Mouse (Mus musculus) lung, embryonic 15.5 days (tissue): ENCODE data around the gene Olfr981. TPM values are rescaled to one million over a fixed set of nuclear protein-coding genes. Genes with fewer than 3 reads are reported as not detected.
"Not testable (repeated sequence)": the region's sequence is repeated elsewhere in the genome, so short reads cannot be mapped to it uniquely, and the experiment has no call there.

Experiments
- ATAC-seq: fragments of 200-750 bp; cut with Nextera tagmentation; 2 replicates; pipeline ENCODE4 v1.8.0; 2017; ENCODE audit warnings: moderate number of reproducible peaks, borderline replicate concordance; ENCODE audit not compliant: low FRiP score, low TSS enrichment; ENCODE audit errors: extremely low read depth
- H3K27ac ChIP-seq: fragments of 300-500 bp; sonication (generic); 2 replicates; pipeline ENCODE4 v1.5.1; 2015; ENCODE audit warnings: moderate library complexity, mild to moderate bottlenecking, inconsistent platforms
- H3K27me3 ChIP-seq: fragments of 300-500 bp; sonication (generic); 2 replicates; pipeline ENCODE4 v1.6.1; 2015; ENCODE audit warnings: inconsistent platforms
- H3K36me3 ChIP-seq: fragments of 300-500 bp; sonication (generic); 2 replicates; pipeline ENCODE4 v1.6.1; 2015; ENCODE audit warnings: inconsistent platforms
- H3K4me1 ChIP-seq: fragments of 300-500 bp; sonication (generic); 2 replicates; pipeline ENCODE4 v1.6.1; 2015; ENCODE audit warnings: inconsistent platforms
- H3K4me2 ChIP-seq: fragments of 300-500 bp; sonication (generic); 2 replicates; pipeline ENCODE4 v1.6.1; 2015; ENCODE audit warnings: inconsistent platforms, mild to moderate bottlenecking, moderate library complexity
- H3K4me3 ChIP-seq: fragments of 300-500 bp; sonication (generic); 2 replicates; pipeline ENCODE4 v1.5.1; 2015; ENCODE audit warnings: mild to moderate bottlenecking, inconsistent platforms
- H3K9ac ChIP-seq: fragments of 300-500 bp; sonication (generic); 2 replicates; pipeline ENCODE4 v1.6.1; 2015; ENCODE audit warnings: inconsistent platforms
- H3K9me3 ChIP-seq: fragments of 300-500 bp; sonication (generic); 2 replicates; pipeline ENCODE4 v1.6.1; 2016; ENCODE audit warnings: inconsistent platforms
- WGBS: fragments of 180-500 bp; shearing (Covaris S2); methylation state at CpG from one replicate; pipeline ENCODE4 v1.1.7; 2015; 5-methylcytosine and 5-hydroxymethylcytosine counted together
- polyA plus RNA-seq: library from polyadenylated mRNA; unstranded; fragments of >200 nt; fragmentation: Nextera tagmentation; extraction: Ambion mirVana; gene quantifications from 2 replicates; pipeline ENCODE4 v1.2.1, GENCODE M21; 2015

Gene Olfr981
- not detected in 2 replicates for polyA plus RNA-seq

DNA sequence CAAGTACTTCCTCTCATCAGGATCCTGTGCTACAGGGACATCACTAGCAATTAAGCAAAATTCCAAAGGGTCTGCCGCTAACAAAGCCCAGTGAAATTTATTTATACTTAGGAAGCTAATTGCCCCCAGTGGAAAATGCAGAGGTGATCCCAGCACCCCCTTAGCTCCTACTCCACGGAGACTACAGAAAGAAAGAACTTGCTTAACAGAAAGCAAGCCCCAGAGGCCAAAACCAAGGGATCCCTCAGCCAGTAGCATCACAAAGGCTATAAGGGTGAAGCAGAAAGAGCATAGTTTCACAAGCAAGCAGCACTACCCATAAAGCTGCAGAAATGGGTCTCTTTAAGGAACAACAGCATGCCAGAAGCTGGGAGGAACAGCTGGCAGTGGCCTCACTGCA lies at the start of gene Olfr981:
Gene Olfr981 (plus strand): TSS at position 301 of the 400 bp plus-strand sequence.
- no peak for ATAC-seq

DNA sequence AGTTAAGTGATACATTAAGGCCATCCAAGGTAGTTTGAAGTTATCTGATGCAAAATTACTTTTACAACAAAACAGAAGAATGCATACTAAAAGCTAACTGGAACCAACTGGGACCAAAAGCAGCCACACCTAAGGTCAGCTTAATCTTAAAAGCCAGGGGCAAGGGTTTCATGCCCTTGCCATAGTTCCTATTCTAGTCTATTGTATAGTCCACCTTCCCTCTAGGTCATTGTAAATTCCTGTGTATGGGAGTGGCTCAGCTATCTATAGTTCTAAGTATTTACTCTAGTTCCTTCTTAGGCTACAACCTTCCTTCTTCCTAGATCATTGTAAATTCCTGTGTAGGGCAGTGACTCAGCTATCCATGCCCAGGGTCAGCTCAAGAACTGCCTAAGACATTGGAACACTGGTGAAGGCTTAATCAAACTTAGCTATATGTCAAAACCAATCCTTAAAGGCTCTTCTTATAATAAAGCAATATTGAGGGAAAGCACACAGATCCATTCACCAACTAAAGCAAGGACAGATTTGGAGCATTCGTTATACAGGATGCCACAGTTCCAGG lies 44.6 kb upstream of the Olfr981 start:
- not testable (repeated sequence) for H3K27ac ChIP-seq, H3K4me3 ChIP-seq, H3K9ac ChIP-seq, H3K4me2 ChIP-seq, H3K27me3 ChIP-seq, H3K36me3 ChIP-seq, H3K9me3 ChIP-seq, ATAC-seq, H3K4me1 ChIP-seq
- 67% methylated on average over 1 of the region's 1 CpGs for WGBS

More for the DNA sequence above, at the start of gene Olfr981:
- no peaks in the 10 kb centered on the region for H3K36me3 ChIP-seq
- no peak within 1 kb of the TSS for H3K4me2 ChIP-seq
- 65% methylated on average over 2 of the region's 2 CpGs for WGBS
- H3K4me3 ChIP-seq, result no peak within 1 kb of the TSS
- no peaks in the 10 kb centered on the region for H3K4me1 ChIP-seq
- no peaks in the 10 kb centered on the region for H3K9me3 ChIP-seq
- H3K27ac ChIP-seq, result no peak within 1 kb of the TSS
- no peak within 1 kb of the TSS for H3K9ac ChIP-seq
- no peaks in the 10 kb centered on the region for H3K27me3 ChIP-seq

DNA sequence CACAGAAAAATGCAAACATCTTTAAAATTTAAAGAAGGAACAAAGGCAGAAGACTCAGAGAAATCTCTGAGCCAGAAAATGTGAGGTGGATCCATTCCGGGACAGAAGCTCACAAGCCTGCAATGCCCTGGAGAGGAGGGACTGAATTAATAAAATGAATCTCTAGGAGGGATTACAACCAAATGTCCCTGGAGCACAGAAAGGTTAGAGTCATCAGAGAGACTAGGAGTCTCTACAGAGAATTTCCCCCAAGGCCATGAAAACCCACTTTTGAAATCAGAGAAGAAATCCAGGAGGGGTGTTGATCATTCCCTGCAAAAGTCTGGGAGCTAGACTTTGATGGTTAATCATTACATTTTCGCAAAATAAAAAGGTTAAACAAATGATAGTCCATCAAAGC lies 29.5 kb upstream of the Olfr981 start, which contains the start of gene Olfr978:
Gene Olfr978 (plus strand): TSS at position 301 of the 400 bp plus-strand sequence.
- Histone ChIP-seq H3K4me2 (no peak within 1 kb of the TSS), H3K9me3 (no peaks in the 10 kb centered on the region), H3K36me3 (no peaks in the 10 kb centered on the region), H3K27me3 (no peaks in the 10 kb centered on the region), H3K4me3 (no peak within 1 kb of the TSS), H3K27ac (no peak within 1 kb of the TSS), H3K4me1 (no peaks in the 10 kb centered on the region), H3K9ac (no peak within 1 kb of the TSS)
- WGBS, result 84% methylated on average over 2 of the region's 2 CpGs
- ATAC-seq, result no peak

DNA sequence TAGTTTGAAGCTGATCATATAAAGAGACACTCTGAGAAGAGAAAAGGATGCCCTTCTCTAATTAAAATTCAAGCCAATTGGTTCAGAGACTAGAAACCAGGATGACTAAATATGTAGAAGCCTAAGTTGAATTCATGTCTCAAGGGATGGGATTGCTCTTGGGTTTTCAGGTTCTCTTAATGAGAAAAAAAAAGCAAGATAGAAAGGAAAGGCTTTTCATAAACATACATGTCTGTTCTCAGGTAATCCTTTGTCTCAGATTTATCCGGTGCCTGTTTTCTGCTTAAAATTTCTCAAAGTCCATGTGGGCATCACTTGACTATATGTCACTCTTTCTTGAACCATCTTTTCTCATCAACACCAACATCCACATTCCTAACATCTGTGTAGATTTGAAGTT lies 17.9 kb upstream of the Olfr981 start, which contains the start of gene Olfr979:
Gene Olfr979 (minus strand): TSS at position 101 of the 400 bp plus-strand sequence.
- Histone ChIP-seq H3K4me1 (no peaks in the 10 kb centered on the region), H3K27me3 (no peaks in the 10 kb centered on the region), H3K36me3 (no peaks in the 10 kb centered on the region), H3K27ac (no peak within 1 kb of the TSS), H3K9me3 (no peaks in the 10 kb centered on the region), H3K4me3 (no peak within 1 kb of the TSS), H3K9ac (no peak within 1 kb of the TSS), H3K4me2 (no peak within 1 kb of the TSS)
- no peak for ATAC-seq
- 95% methylated on average over 1 of the region's 1 CpGs for WGBS

DNA sequence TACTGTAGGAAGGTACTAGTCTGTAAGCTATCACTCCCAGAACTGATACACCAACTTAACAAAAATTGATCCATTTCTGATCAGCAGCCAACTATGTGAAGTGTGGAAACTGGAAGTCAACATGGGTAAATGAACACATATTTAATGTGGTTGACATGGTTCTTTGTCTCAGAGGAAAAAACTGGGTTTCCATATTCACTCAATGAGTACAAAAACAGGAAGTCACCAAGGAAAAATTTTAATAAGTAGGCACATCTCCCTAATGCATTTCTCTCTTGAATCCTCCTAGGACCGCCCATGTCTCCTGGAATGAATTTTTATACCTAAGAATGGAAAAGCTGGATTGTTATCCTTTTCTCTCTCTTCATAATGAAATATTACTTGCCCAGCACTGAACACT lies 11.8 kb upstream of the Olfr981 start, which contains the start of gene Olfr980:
Gene Olfr980 (minus strand): TSS at position 101 of the 400 bp plus-strand sequence.
- H3K4me2 ChIP-seq, result no peak within 1 kb of the TSS
- 63% methylated on average over 1 of the region's 1 CpGs for WGBS

DNA sequence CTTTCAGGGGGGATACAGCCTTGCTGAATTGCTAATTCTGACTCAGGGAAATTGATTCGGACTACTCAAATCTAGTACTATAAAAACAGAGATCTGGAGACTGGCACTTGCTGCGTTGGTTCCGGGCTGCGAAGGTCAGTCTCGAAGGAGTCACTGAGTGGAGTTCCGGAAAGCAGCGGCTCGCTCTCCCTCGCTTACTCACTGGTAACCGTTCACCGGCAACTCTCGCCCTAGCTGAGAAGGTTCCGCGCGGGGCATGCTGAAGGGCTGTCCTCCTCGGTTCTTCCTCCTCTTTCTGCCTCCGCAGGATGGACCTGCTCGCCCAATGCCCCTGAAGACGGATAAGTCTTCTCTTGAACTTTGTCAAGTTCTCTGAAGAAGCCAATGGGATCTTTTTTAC lies 28.9 kb downstream of the Olfr981 start:
- Histone ChIP-seq H3K4me3 (no peak overlapping the region), H3K27me3 (no peaks in the 10 kb centered on the region), H3K36me3 (no peaks in the 10 kb centered on the region), H3K9me3 (no peaks in the 10 kb centered on the region), H3K27ac (no peak overlapping the region), H3K4me2 (no peak overlapping the region), H3K9ac (no peak overlapping the region), H3K4me1 (no peaks in the 10 kb centered on the region)
- no peak for ATAC-seq
- WGBS, result 91% methylated on average over 19 of the region's 19 CpGs

More for the DNA sequence above, 11.8 kb upstream of the Olfr981 start, which contains the start of gene Olfr980:
- ATAC-seq, result no peak
- H3K4me1 ChIP-seq, result no peaks in the 10 kb centered on the region
- H3K36me3 ChIP-seq, result no peaks in the 10 kb centered on the region
- H3K27me3 ChIP-seq, result no peaks in the 10 kb centered on the region
- H3K9me3 ChIP-seq, result no peaks in the 10 kb centered on the region
- H3K9ac ChIP-seq, result no peak within 1 kb of the TSS
- no peak within 1 kb of the TSS for H3K4me3 ChIP-seq
- H3K27ac ChIP-seq, result no peak within 1 kb of the TSS

DNA sequence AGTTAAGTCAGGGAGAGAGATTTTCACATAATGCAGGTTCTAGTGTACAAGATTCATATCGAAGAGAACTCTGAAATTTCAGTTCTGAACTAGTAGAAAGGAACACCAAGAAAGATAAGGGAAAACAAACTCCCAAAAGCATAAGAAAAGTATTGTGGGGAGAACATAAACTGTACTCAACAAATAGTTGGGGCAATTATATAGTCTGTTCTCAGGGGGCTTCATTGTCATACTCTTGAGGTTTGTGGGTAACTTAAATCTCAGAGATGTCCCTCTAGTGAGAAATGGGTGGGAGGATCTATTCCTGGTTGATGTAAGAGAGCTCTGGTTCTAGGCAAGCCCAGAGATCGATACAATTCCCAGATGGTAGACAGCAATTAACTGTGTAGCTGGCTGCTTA lies 52.3 kb downstream of the Olfr981 start, which contains the start of gene Olfr982:
Gene Olfr982 (plus strand): TSS at position 301 of the 400 bp plus-strand sequence.
- Histone ChIP-seq H3K27ac (no peak within 1 kb of the TSS), H3K4me1 (no peaks in the 10 kb centered on the region), H3K9ac (no peak within 1 kb of the TSS), H3K36me3 (no peaks in the 10 kb centered on the region), H3K4me3 (no peak within 1 kb of the TSS), H3K27me3 (no peaks in the 10 kb centered on the region), H3K9me3 (no peaks in the 10 kb centered on the region), H3K4me2 (no peak within 1 kb of the TSS)
- no peak for ATAC-seq
- WGBS, result 83% methylated on average over 2 of the region's 2 CpGs

Other genes with a start within 250 kb of the Olfr981 start
- not detected in 2 replicates for gene Olfr968, start 238.2 kb upstream of the Olfr981 start, polyA plus RNA-seq
- not detected in 2 replicates for gene Olfr969, start 230.5 kb upstream of the Olfr981 start, polyA plus RNA-seq
- not detected in 2 replicates for gene Olfr970, start 212.6 kb upstream of the Olfr981 start, polyA plus RNA-seq
- not detected in 2 replicates for gene Olfr971, start 184.6 kb upstream of the Olfr981 start, polyA plus RNA-seq
- gene Olfr972, start 155.0 kb upstream of the Olfr981 start, polyA plus RNA-seq, result not detected in 2 replicates
- gene Olfr229, start 114.1 kb upstream of the Olfr981 start, polyA plus RNA-seq, result not detected in 2 replicates
- not detected in 2 replicates for gene Olfr974, start 84.0 kb upstream of the Olfr981 start, polyA plus RNA-seq
- not detected in 2 replicates for gene Olfr975, start 69.4 kb upstream of the Olfr981 start, polyA plus RNA-seq
- gene Olfr976, start 60.3 kb upstream of the Olfr981 start, polyA plus RNA-seq, result not detected in 2 replicates
- not detected in 2 replicates for gene Olfr978, start 29.4 kb upstream of the Olfr981 start, polyA plus RNA-seq
- not detected in 2 replicates for gene Olfr979, start 18.0 kb upstream of the Olfr981 start, polyA plus RNA-seq
- not detected in 2 replicates for gene Olfr980, start 11.9 kb upstream of the Olfr981 start, polyA plus RNA-seq
- gene Olfr982, start 52.4 kb downstream of the Olfr981 start, polyA plus RNA-seq, result not detected in 2 replicates
- not detected in 2 replicates for gene Olfr983, start 72.1 kb downstream of the Olfr981 start, polyA plus RNA-seq
- gene Olfr984, start 92.7 kb downstream of the Olfr981 start, polyA plus RNA-seq, result not detected in 2 replicates
- gene Olfr985, start 108.7 kb downstream of the Olfr981 start, polyA plus RNA-seq, result not detected in 2 replicates
- not detected in 2 replicates for gene Tmem225, start 126.7 kb downstream of the Olfr981 start, polyA plus RNA-seq
- gene Olfr986, start 159.5 kb downstream of the Olfr981 start, polyA plus RNA-seq, result not detected in 2 replicates
- 4.9 TPM in 2 replicates for gene Zfp202, start 170.9 kb downstream of the Olfr981 start, polyA plus RNA-seq
- 4.8 and 7.5 TPM in 2 replicates for gene Scn3b, start 247.8 kb downstream of the Olfr981 start, polyA plus RNA-seq